Mouse (Mus musculus) ovary, postnatal 14 days (tissue): ENCODE measurements at regions not wholly inside any gene's neighbourhood (a gene's known extent, or its start where the extent isn't known, plus 50 kb on each side); places are given as distances from the start of the nearest gene placed in this dataset.
"Not testable (repeated sequence)": the region's sequence is repeated elsewhere in the genome, so short reads cannot be mapped to it uniquely, and the experiment has no call there.

Experiments
- DNase-seq: peaks from one replicate; pipeline ENCODE4 v3.0.0; 2022; ENCODE audit warnings: low spot score

- DNase-seq, result no peak
These were observed 368.1 kb downstream of the Gm8797 start for GRCm38 (mm10) chr3:6118721-6119120.

DNA sequence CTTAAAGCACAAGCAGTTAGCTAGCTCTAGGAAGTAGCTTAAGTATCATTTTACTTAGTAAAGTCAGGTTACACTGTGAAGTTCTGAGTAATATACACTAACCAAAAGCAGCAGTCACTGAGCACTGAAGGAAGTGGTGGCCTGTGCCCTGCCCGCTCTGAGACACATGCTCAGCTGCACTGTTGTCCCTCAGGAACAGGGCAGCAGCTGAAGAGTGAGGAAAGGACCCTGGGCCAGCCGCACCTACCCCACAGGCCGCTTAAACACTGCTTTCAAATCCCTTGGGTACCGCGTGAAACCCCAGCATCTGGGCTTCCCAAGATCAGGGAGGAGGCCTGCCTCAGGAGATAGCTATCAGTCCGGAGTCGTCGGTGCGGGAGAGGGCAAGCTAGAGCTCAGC is 385.1 kb downstream of the Gm8797 start:
- not testable (repeated sequence) for DNase-seq

GRCm38 (mm10) chr3:6137374-6137773 is 386.8 kb downstream of the Gm8797 start:
- no peak for DNase-seq

GRCm38 (mm10) chr3:6173775-6174174 is 423.2 kb downstream of the Gm8797 start:
- DNase-seq, result no peak

GRCm38 (mm10) chr3:6182533-6182932 is 431.9 kb downstream of the Gm8797 start:
- no peak for DNase-seq

- no peak for DNase-seq
These were observed 432.8 kb downstream of the Gm8797 start for GRCm38 (mm10) chr3:6183400-6183799.

DNA sequence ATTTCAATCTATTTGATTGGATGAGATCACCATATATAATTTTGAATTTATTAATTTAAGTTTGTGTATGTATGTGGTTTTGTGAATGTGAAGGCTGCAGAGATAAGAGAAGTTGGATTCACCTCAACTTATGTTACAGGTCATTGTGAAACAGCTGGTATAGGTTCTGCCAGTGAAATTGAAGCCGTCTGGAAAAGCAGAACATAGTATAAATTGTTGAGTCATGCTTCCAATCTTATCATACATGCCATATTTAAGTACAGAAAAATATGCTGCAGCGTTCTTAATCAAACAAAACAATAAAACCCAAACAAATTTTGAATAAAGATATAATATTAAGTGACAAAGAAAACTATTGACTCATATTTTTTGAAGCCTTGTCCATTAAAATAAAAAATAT is 415.6 kb downstream of the 1700008P02Rik start:
- no peak for DNase-seq

GRCm38 (mm10) chr3:6228685-6229084 is 391.6 kb downstream of the 1700008P02Rik start:
- no peak for DNase-seq
